Mouse (Mus musculus) retina, adult 2 months (tissue): ENCODE measurements around the gene Madd.

Experiments used
- DNase-seq: peaks from one replicate; pipeline ENCODE4 v3.0.0-alpha.2; 2012; ENCODE audit warnings: low read depth, low spot score

Gene Madd

GRCm38 (mm10) chr2:91175490-91175889, 8.1 kb downstream of the Madd start:
- no peak for DNase-seq

- no peak for DNase-seq
These were observed 13.9 kb downstream of the Madd start for GRCm38 (mm10) chr2:91169587-91170322.

GRCm38 (mm10) chr2:91167629-91168028, 16.0 kb downstream of the Madd start:
- no peak for DNase-seq

GRCm38 (mm10) chr2:91164991-91165390, 18.6 kb downstream of the Madd start:
- no peak for DNase-seq

GRCm38 (mm10) chr2:91163532-91163931, 20.1 kb downstream of the Madd start:
- DNase-seq: no peak

GRCm38 (mm10) chr2:91162952-91163351, 20.7 kb downstream of the Madd start:
- no peak for DNase-seq

- no peak for DNase-seq
These were observed 23.0 kb downstream of the Madd start for GRCm38 (mm10) chr2:91160591-91160990.

GRCm38 (mm10) chr2:91157002-91157752, 26.5 kb downstream of the Madd start:
- DNase-seq: no peak

GRCm38 (mm10) chr2:91154091-91154490, 29.5 kb downstream of the Madd start:
- DNase-seq: no peak

GRCm38 (mm10) chr2:91152885-91153377, 30.7 kb downstream of the Madd start:
- DNase-seq: no peak

GRCm38 (mm10) chr2:91151331-91151730, 32.3 kb downstream of the Madd start:
- no peak for DNase-seq

GRCm38 (mm10) chr2:91148101-91148500, 35.5 kb downstream of the Madd start:
- no peak for DNase-seq

GRCm38 (mm10) chr2:91143401-91143800, 40.2 kb downstream of the Madd start:
- DNase-seq: no peak

GRCm38 (mm10) chr2:91142920-91143319, 40.7 kb downstream of the Madd start:
- DNase-seq: no peak

- no peak for DNase-seq
These were observed 43.9 kb downstream of the Madd start for GRCm38 (mm10) chr2:91139764-91140163.

- DNase-seq: no peak
These were observed 44.3 kb downstream of the Madd start for GRCm38 (mm10) chr2:91139311-91139710.

- DNase-seq: no peak
These were observed 46.2 kb downstream of the Madd start for GRCm38 (mm10) chr2:91137481-91137880.

- DNase-seq: no peak
These were observed 46.9 kb downstream of the Madd start for GRCm38 (mm10) chr2:91136513-91137412.

GRCm38 (mm10) chr2:91132035-91132434, 51.6 kb downstream of the Madd start:
- no peak for DNase-seq

GRCm38 (mm10) chr2:91131251-91131650, 52.4 kb downstream of the Madd start:
- DNase-seq: no peak

- DNase-seq: no peak
These were observed 53.5 kb downstream of the Madd start for GRCm38 (mm10) chr2:91130126-91130525.

GRCm38 (mm10) chr2:91128761-91129160, 54.9 kb downstream of the Madd start:
- no peak for DNase-seq
